Mouse (Mus musculus): ENCODE results near the gene Ripk3.

- no peak for TF ChIP-seq GATA1 (IDR thresholded peaks at IDR 0.05; ENCODE audit: borderline replicate concordance, low read length)
- no peak for TF ChIP-seq FLI1 (IDR thresholded peaks at IDR 0.05; ENCODE audit: low read length)
These were observed 6.2 kb downstream of the Ripk3 start for GRCm38 (mm10) chr14:55782361-55782960.
